Mouse (Mus musculus) brain, embryonic 18.5 days (tissue): Measurements from ENCODE around the gene Gm20870.
"Not testable (repeated sequence)": the region's sequence is repeated elsewhere in the genome, so short reads cannot be mapped to it uniquely, and the experiment has no call there.

Experiments
- DNase-seq: peaks from one replicate; pipeline ENCODE4 v3.0.0-alpha.2; 2012; ENCODE audit warnings: low read depth, low spot score

The Gm20870 gene

GRCm38 (mm10) chrY:71691743-71692142 lies at the start of gene Gm20870:
Gene Gm20870 (plus strand): TSS chrY:71692043.
- DNase-seq, result not testable (repeated sequence)
